Mouse (Mus musculus): ENCODE data around the gene Cope. TPM values are rescaled to one million over a fixed set of nuclear protein-coding genes. Genes with fewer than 3 reads are reported as not detected.
A peak's percentile ranks its signal among the peaks of the same experiment; 100 is the strongest.

Cope gene
- polyA plus RNA-seq, 1 experiment from 2014 or later = 354 TPM

GRCm38 (mm10) chr8:70274350-70274749 lies 28.0 kb upstream of the Cope start:
- ATAC-seq (ENCODE audit: insufficient read depth, low FRiP score) = no peak
- Histone ChIP-seq H3K27ac (ENCODE audit: low read length) (no peak overlapping the region), H3K4me1 (ENCODE audit: control insufficient read depth, insufficient read depth, low read length) (peaks cover 11% of the 10 kb centered on the region; the same call in 1 of the 2 replicates), H3K4me2 (ENCODE audit: low read depth, low read length) (no peak overlapping the region), H3K9me3 (replicated peaks; ENCODE audit: control insufficient read depth, low read length) (no peaks in the 10 kb centered on the region), H3K36me3 (ENCODE audit: control insufficient read depth, insufficient read depth, low read length) (no peaks in the 10 kb centered on the region), H3K27me3 (ENCODE audit: control insufficient read depth, insufficient read depth, low read length) (no peaks in the 10 kb centered on the region), H3K4me3 (replicated peaks; ENCODE audit: low read length) (no peak overlapping the region), H3K9ac (ENCODE audit: low read length) (no peak overlapping the region)

GRCm38 (mm10) chr8:70276476-70276875 lies 25.8 kb upstream of the Cope start:
- WGBS = 82% methylated on average over 3 of the region's 3 CpGs
- no peak for ATAC-seq (ENCODE audit: insufficient read depth, low FRiP score)

GRCm38 (mm10) chr8:70278175-70278574 lies 24.1 kb upstream of the Cope start:
- H3K27ac ChIP-seq (ENCODE audit: low read length) = no peak overlapping the region
- H3K4me2 ChIP-seq (ENCODE audit: low read depth, low read length) = no peak overlapping the region
- H3K27me3 ChIP-seq (ENCODE audit: control insufficient read depth, insufficient read depth, low read length) = no peaks in the 10 kb centered on the region
- peaks cover 6% of the 10 kb centered on the region; the same call in 1 of the 2 replicates for H3K4me1 ChIP-seq (ENCODE audit: control insufficient read depth, insufficient read depth, low read length)
- no peaks in the 10 kb centered on the region for H3K9me3 ChIP-seq (replicated peaks; ENCODE audit: control insufficient read depth, low read length)
- no peak for ATAC-seq (ENCODE audit: insufficient read depth, low FRiP score)
- no peak overlapping the region for H3K4me3 ChIP-seq (replicated peaks; ENCODE audit: low read length)
- peak overlapping the region; percentile 43; the same call in 1 of the 2 replicates for H3K9ac ChIP-seq (ENCODE audit: low read length)
- 48% methylated on average over 15 of the region's 15 CpGs for WGBS
- no peaks in the 10 kb centered on the region for H3K36me3 ChIP-seq (ENCODE audit: control insufficient read depth, insufficient read depth, low read length)

More at GRCm38 (mm10) chr8:70276476-70276875, 25.8 kb upstream of the Cope start:
- no peaks in the 10 kb centered on the region for H3K9me3 ChIP-seq (replicated peaks; ENCODE audit: control insufficient read depth, low read length)
- H3K4me1 ChIP-seq (ENCODE audit: control insufficient read depth, insufficient read depth, low read length) = peaks cover 11% of the 10 kb centered on the region; the same call in 1 of the 2 replicates
- H3K9ac ChIP-seq (ENCODE audit: low read length) = no peak overlapping the region
- no peak overlapping the region for H3K27ac ChIP-seq (ENCODE audit: low read length)
- no peaks in the 10 kb centered on the region for H3K36me3 ChIP-seq (ENCODE audit: control insufficient read depth, insufficient read depth, low read length)
- H3K4me2 ChIP-seq (ENCODE audit: low read depth, low read length) = no peak overlapping the region
- no peak overlapping the region for H3K4me3 ChIP-seq (replicated peaks; ENCODE audit: low read length)
- H3K27me3 ChIP-seq (ENCODE audit: control insufficient read depth, insufficient read depth, low read length) = no peaks in the 10 kb centered on the region

GRCm38 (mm10) chr8:70279266-70279665 lies 23.1 kb upstream of the Cope start:
- H3K9me3 ChIP-seq (replicated peaks; ENCODE audit: control insufficient read depth, low read length) = no peaks in the 10 kb centered on the region
- H3K27ac ChIP-seq (ENCODE audit: low read length) = no peak overlapping the region
- no peak overlapping the region for H3K4me2 ChIP-seq (ENCODE audit: low read depth, low read length)
- H3K27me3 ChIP-seq (ENCODE audit: control insufficient read depth, insufficient read depth, low read length) = no peaks in the 10 kb centered on the region
- H3K9ac ChIP-seq (ENCODE audit: low read length) = peak overlapping the region; percentile 43; the same call in 1 of the 2 replicates
- WGBS = 55% methylated on average over 8 of the region's 8 CpGs
- H3K36me3 ChIP-seq (ENCODE audit: control insufficient read depth, insufficient read depth, low read length) = no peaks in the 10 kb centered on the region
- peaks cover 6% of the 10 kb centered on the region for H3K4me1 ChIP-seq (ENCODE audit: control insufficient read depth, insufficient read depth, low read length)
- H3K4me3 ChIP-seq (replicated peaks; ENCODE audit: low read length) = no peak overlapping the region
- ATAC-seq (ENCODE audit: insufficient read depth, low FRiP score) = no peak

- no peaks in the 10 kb centered on the region for H3K9me3 ChIP-seq (replicated peaks; ENCODE audit: control insufficient read depth, low read length)
- ATAC-seq (ENCODE audit: insufficient read depth, low FRiP score) = no peak
- H3K36me3 ChIP-seq (ENCODE audit: control insufficient read depth, insufficient read depth, low read length) = peaks cover 7% of the 10 kb centered on the region
- H3K27me3 ChIP-seq (ENCODE audit: control insufficient read depth, insufficient read depth, low read length) = no peaks in the 10 kb centered on the region
- H3K4me2 ChIP-seq (ENCODE audit: low read depth, low read length) = no peak overlapping the region
- WGBS = 35% methylated on average over 3 of the region's 3 CpGs
- peaks cover 8% of the 10 kb centered on the region for H3K4me1 ChIP-seq (ENCODE audit: control insufficient read depth, insufficient read depth, low read length)
- H3K27ac ChIP-seq (ENCODE audit: low read length) = 0 out of 2 replicates have a peak overlapping the region, but pooled peaks have one; percentile 11
- H3K9ac ChIP-seq (ENCODE audit: low read length) = peak overlapping the region; percentile 28; the same call in 1 of the 2 replicates
- H3K4me3 ChIP-seq (replicated peaks; ENCODE audit: low read length) = no peak overlapping the region
Measured at GRCm38 (mm10) chr8:70281001-70281400, 21.3 kb upstream of the Cope start.

GRCm38 (mm10) chr8:70282603-70283135 lies 19.6 kb upstream of the Cope start, which contains the start of gene Homer3:
Gene Homer3 (plus strand): TSS chr8:70282827.
- no peaks in the 10 kb centered on the region; the same call in 1 of the 2 replicates for H3K9me3 ChIP-seq (replicated peaks; ENCODE audit: control insufficient read depth, low read length)
- peak; percentile 87 for ATAC-seq (ENCODE audit: insufficient read depth, low FRiP score)
- peaks cover 8% of the 10 kb centered on the region for H3K4me1 ChIP-seq (ENCODE audit: control insufficient read depth, insufficient read depth, low read length)
- WGBS = 2% methylated on average over 36 of the region's 36 CpGs
- H3K36me3 ChIP-seq (ENCODE audit: control insufficient read depth, insufficient read depth, low read length) = peaks cover 19% of the 10 kb centered on the region
- no peaks in the 10 kb centered on the region for H3K27me3 ChIP-seq (ENCODE audit: control insufficient read depth, insufficient read depth, low read length)
- peak within 1 kb of the TSS; percentile 89 for H3K4me2 ChIP-seq (ENCODE audit: low read depth, low read length)
- peak within 1 kb of the TSS; percentile 92 for H3K9ac ChIP-seq (ENCODE audit: low read length)
- peak within 1 kb of the TSS; percentile 74 for H3K27ac ChIP-seq (ENCODE audit: low read length)
- peak within 1 kb of the TSS; percentile 87 for H3K4me3 ChIP-seq (replicated peaks; ENCODE audit: low read length)

- peaks cover 2% of the 10 kb centered on the region; the same call in 1 of the 2 replicates for H3K4me1 ChIP-seq (ENCODE audit: control insufficient read depth, insufficient read depth, low read length)
- WGBS = under 1% methylated on average over 55 of the region's 55 CpGs
- ATAC-seq (ENCODE audit: insufficient read depth, low FRiP score) = peak; percentile 53; the same call in 1 of the 2 replicates
Measured at GRCm38 (mm10) chr8:70283136-70284077, 18.9 kb upstream of the Cope start.

GRCm38 (mm10) chr8:70284421-70284820 lies 17.9 kb upstream of the Cope start:
- H3K27ac ChIP-seq (ENCODE audit: low read length) = no peak overlapping the region
- H3K4me2 ChIP-seq (ENCODE audit: low read depth, low read length) = peak overlapping the region; percentile 89
- no peaks in the 10 kb centered on the region for H3K27me3 ChIP-seq (ENCODE audit: control insufficient read depth, insufficient read depth, low read length)
- H3K9me3 ChIP-seq (replicated peaks; ENCODE audit: control insufficient read depth, low read length) = no peaks in the 10 kb centered on the region; the same call in 1 of the 2 replicates
- peaks cover 2% of the 10 kb centered on the region; the same call in 1 of the 2 replicates for H3K4me1 ChIP-seq (ENCODE audit: control insufficient read depth, insufficient read depth, low read length)
- H3K9ac ChIP-seq (ENCODE audit: low read length) = no peak overlapping the region
- WGBS = 74% methylated on average over 5 of the region's 5 CpGs
- peaks cover 19% of the 10 kb centered on the region for H3K36me3 ChIP-seq (ENCODE audit: control insufficient read depth, insufficient read depth, low read length)
- no peak overlapping the region for H3K4me3 ChIP-seq (replicated peaks; ENCODE audit: low read length)
- ATAC-seq (ENCODE audit: insufficient read depth, low FRiP score) = no peak

More at GRCm38 (mm10) chr8:70283136-70284077, 18.9 kb upstream of the Cope start:
- Histone ChIP-seq H3K36me3 (ENCODE audit: control insufficient read depth, insufficient read depth, low read length) (peaks cover 19% of the 10 kb centered on the region), H3K4me3 (replicated peaks; ENCODE audit: low read length) (peak overlapping the region; percentile 87), H3K4me2 (ENCODE audit: low read depth, low read length) (peak overlapping the region; percentile 89), H3K9ac (ENCODE audit: low read length) (peak overlapping the region; percentile 92), H3K9me3 (replicated peaks; ENCODE audit: control insufficient read depth, low read length) (no peaks in the 10 kb centered on the region; the same call in 1 of the 2 replicates), H3K27me3 (ENCODE audit: control insufficient read depth, insufficient read depth, low read length) (no peaks in the 10 kb centered on the region), H3K27ac (ENCODE audit: low read length) (peak overlapping the region; percentile 74)

GRCm38 (mm10) chr8:70285304-70285703 lies 17.0 kb upstream of the Cope start:
- ATAC-seq (ENCODE audit: insufficient read depth, low FRiP score) = no peak
- Histone ChIP-seq H3K4me2 (ENCODE audit: low read depth, low read length) (no peak overlapping the region), H3K4me3 (replicated peaks; ENCODE audit: low read length) (no peak overlapping the region), H3K27me3 (ENCODE audit: control insufficient read depth, insufficient read depth, low read length) (no peaks in the 10 kb centered on the region), H3K27ac (ENCODE audit: low read length) (no peak overlapping the region), H3K9me3 (replicated peaks; ENCODE audit: control insufficient read depth, low read length) (no peaks in the 10 kb centered on the region; the same call in 1 of the 2 replicates), H3K9ac (ENCODE audit: low read length) (no peak overlapping the region), H3K36me3 (ENCODE audit: control insufficient read depth, insufficient read depth, low read length) (peaks cover 19% of the 10 kb centered on the region), H3K4me1 (ENCODE audit: control insufficient read depth, insufficient read depth, low read length) (peaks cover 2% of the 10 kb centered on the region; the same call in 1 of the 2 replicates)
- WGBS = 97% methylated on average over 15 of the region's 15 CpGs
